Mouse (Mus musculus): ENCODE measurements around the gene Adprhl1.

Adprhl1 gene

GRCm38 (mm10) chr8:13190235-13190634, 63.7 kb downstream of the Adprhl1 start:
- no peak for DNase-seq

DNA sequence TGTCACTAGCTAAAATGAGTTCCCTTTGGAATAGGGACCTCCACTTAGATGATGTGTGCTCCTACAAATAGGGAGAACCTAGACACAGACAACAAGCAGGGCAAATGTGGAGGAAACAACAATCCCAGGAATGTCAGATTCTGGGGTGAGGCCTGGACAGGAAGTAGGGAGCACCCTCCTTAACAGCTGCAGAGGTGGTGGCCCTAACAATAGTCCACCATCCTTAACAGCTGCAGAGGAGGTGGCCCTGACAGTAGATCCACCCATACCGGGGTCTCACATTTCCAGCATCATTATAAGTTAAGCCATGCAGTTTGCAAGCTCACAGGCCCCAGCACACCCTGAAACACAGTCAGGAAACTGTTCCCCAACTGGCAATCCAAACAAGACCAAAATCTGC, 65.1 kb downstream of the Adprhl1 start:
- DNase-seq: no peak

GRCm38 (mm10) chr8:13188052-13188555, 65.9 kb downstream of the Adprhl1 start:
- no peak for DNase-seq

- DNase-seq: no peak
These were observed 66.3 kb downstream of the Adprhl1 start for GRCm38 (mm10) chr8:13187638-13188037.

DNA sequence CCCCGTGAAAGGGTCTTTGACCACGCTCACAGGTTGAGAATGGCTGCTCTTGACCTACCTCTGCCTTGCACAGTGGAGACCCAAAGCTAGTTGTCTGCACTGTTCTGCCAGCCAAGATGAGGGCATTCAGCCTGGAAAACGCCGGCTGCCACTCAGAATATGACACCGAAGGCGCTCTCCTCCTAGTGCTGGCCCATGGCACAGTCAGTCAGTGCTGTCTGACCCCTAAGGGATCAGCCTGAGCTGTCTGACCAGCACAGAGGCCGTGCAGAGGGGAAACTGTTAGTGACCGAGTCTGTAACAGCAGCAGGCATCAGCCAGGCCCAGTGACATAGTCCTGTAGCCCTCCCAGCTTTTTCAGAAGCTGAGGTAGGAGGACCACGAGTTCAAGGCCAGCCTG, 66.7 kb downstream of the Adprhl1 start:
- no peak for DNase-seq

DNA sequence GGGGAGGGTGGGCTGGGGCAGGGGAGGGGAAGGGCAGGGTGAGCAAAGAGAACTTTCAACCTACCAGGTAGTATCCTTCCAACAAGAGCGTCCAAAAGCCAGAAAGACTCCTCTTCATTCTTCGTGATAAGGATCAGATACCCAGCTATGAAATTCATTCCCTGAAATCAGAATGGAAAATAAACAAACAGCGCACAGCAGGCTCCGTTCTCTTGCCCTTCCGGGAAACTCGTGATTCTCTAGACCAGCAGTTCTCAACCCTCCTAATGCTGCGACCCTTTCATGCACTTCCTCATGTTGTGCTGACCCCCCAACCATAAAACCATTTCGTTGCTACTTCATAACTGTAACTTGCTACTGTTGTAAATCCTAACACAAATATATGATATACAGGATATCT, 67.1 kb downstream of the Adprhl1 start:
- no peak for DNase-seq

- DNase-seq: no peak
These were observed 72.3 kb downstream of the Adprhl1 start for GRCm38 (mm10) chr8:13181691-13181976.

GRCm38 (mm10) chr8:13180911-13181690, 72.9 kb downstream of the Adprhl1 start:
- DNase-seq: no peak

GRCm38 (mm10) chr8:13180408-13180807, 73.6 kb downstream of the Adprhl1 start:
- no peak for DNase-seq

DNA sequence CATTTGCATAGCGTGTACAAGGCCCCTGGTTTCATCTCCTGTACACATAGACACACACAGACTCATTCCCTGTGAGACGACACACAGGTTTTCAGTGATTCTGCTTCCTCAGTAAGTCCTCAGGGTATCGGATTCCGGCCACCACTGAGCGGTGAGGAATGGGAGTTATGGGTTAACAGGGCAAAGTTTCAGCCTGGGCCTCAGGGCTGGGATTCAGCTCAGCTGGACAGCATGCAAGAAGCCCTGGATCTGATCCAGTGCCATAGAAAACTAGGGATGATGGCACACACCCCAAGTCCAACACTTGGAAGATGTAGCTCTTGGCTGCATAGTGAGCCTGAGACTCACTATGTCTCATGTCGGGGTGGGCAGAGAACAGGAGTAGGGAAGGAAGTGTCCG, 74.0 kb downstream of the Adprhl1 start:
- DNase-seq: no peak

DNA sequence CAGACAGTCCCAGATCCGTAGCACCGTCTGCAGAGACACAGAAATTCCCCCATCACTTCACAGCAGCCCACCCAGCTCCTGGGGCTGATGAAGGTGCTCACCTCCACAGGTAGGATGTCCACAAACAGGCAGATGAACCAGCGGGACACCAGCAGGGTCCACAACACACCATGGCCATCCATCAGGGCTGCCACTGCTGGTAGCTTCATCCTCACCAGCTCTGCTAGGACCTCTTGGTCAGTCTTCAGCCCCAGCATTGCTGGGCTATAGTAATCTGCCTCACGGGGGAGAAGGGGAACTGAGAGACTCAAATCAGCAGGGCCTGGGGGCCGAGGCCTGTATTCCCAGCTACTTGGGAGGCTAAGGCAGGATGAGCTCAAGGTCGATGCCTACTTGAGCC, 74.5 kb downstream of the Adprhl1 start:
- no peak for DNase-seq

DNA sequence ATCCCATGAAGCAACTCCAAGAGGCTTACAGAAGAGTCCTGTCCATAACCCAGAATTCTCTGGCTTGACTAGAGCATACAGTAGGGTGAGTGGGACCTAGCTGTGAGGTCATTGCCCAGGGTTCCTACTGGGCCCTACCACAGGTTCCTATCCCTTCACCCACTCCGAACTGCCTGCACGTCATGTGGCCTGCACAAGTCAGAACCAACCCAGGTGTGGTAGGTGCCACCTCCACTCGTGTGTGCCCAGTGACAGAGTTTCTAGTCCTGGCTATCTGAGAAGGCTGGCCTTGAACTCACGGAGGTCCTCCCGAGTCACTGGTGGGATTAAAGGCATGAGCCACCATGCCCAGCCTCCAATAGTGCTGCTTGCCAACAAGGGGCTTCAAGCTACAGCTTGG, 75.8 kb downstream of the Adprhl1 start:
- DNase-seq: no peak

GRCm38 (mm10) chr8:13177173-13177852, 76.6 kb downstream of the Adprhl1 start:
- no peak for DNase-seq

- no peak for DNase-seq
These were observed 78.3 kb downstream of the Adprhl1 start for GRCm38 (mm10) chr8:13175650-13176049.

DNA sequence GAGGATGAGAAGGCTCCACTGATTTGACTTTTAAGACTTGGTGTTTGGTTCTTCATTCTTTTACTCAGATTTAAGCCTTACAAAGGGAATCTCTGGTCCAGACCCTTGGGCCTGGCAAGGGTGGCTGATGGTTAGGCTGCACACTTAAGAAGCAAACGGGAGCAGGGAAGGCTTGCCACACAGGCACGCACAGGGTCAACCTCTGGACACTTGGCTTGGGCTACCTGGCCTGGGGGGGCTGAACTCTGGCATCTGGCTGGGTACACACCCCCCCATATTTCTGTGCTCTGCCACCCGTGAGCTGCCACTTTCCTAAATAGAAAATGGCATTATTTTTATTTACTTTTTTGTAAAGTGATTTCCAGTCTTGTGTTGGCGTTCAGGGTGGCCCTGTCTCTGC, 79.2 kb downstream of the Adprhl1 start:
- DNase-seq: no peak

DNA sequence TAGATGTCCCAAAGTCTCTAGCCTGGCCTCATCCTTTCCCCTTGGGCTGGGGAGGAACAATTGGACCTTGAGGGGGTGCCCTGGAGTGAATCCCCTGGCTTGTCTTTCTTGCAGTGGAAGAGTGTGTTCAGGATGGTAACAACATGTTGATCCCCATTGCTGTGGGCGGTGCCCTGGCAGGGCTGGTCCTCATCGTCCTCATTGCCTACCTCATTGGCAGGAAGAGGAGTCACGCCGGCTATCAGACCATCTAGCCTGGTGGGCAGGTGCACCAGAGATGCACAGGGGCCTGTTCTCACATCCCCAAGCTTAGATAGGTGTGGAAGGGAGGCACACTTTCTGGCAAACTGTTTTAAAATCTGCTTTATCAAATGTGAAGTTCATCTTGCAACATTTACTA, 79.7 kb downstream of the Adprhl1 start:
- no peak for DNase-seq

Measured in cerebellum, adult 9-10 months (tissue).